Mouse (Mus musculus): ENCODE results near the gene Cped1.

- TF ChIP-seq CTCF (IDR thresholded peaks at IDR 0.05; ENCODE audit: low read depth) (no peak), EP300 (IDR thresholded peaks at IDR 0.05; ENCODE audit: low read depth) (no peak)
Measured at GRCm38 (mm10) chr6:22268677-22269076, 283.0 kb downstream of the Cped1 start.
